Mouse (Mus musculus) cerebellum, adult 8-10 months (tissue): ENCODE measurements around the gene Gm3115.
"Not testable (repeated sequence)": the region's sequence is repeated elsewhere in the genome, so short reads cannot be mapped to it uniquely, and the experiment has no call there.

Experiments
- DNase-seq: peaks from one replicate; pipeline ENCODE4 v3.0.0; 2022

The Gm3115 gene

GRCm38 (mm10) chr14:4083820-4084219, at the start of gene Gm3115:
TSS of gene Gm3115 (plus strand) at chr14:4084120.
- DNase-seq: not testable (repeated sequence)

- DNase-seq: not testable (repeated sequence)
Observed at GRCm38 (mm10) chr14:4110426-4110825, 26.5 kb downstream of the Gm3115 start, which contains the start of gene Gm8108. TSS of gene Gm8108 (plus strand) at chr14:4110526.

- not testable (repeated sequence) for DNase-seq
Observed at GRCm38 (mm10) chr14:4141646-4142045, 57.7 kb downstream of the Gm3115 start.
